Mouse (Mus musculus): ENCODE measurements around the gene 4930503B20Rik. TPM values are rescaled to one million over a fixed set of nuclear protein-coding genes. Genes with fewer than 3 reads are reported as not detected.

The 4930503B20Rik gene
- not detected in 2 replicates for polyA plus RNA-seq (2014; fragmentation: Nextera tagmentation; extraction: Ambion mirVana)

DNA sequence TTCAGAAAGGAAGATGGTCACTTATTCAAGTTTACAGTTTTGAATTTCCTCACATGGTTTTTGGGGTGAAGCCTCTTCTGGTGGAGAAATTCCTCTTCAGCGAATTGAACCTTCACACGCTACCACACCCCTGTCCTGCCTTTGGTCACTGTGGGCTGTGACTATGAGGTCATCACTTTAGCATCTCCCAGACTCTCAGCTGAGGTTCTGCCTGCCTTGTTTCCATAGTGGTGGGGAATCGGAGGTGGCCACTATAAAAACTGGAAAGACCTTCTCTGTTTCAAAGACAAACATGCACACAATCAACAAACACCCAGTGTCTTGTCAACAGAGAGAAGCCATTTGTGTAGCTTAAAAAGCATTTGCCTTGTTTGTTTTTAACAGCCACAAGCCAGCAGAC, at the start of gene 4930503B20Rik:
4930503B20Rik (minus strand) TSS at position 101 of the 400 bp plus-strand sequence.
- H3K4me3 ChIP-seq (ENCODE audit: low read depth, low read length): no peak within 1 kb of the TSS
- H3K9ac ChIP-seq (replicated peaks; ENCODE audit: low read depth, low read length): no peak within 1 kb of the TSS
- no peak within 1 kb of the TSS for H3K4me2 ChIP-seq (replicated peaks; ENCODE audit: low read depth, low read length)
- no peaks in the 10 kb centered on the region for H3K27me3 ChIP-seq (ENCODE audit: control insufficient read depth, insufficient read depth, low read length)
- no peaks in the 10 kb centered on the region for H3K4me1 ChIP-seq (ENCODE audit: control insufficient read depth, insufficient read depth, low read length)
- H3K27ac ChIP-seq (ENCODE audit: low read length): no peak within 1 kb of the TSS
- 82% methylated on average over 3 of the region's 3 CpGs for WGBS
- no peaks in the 10 kb centered on the region for H3K36me3 ChIP-seq (ENCODE audit: control insufficient read depth, insufficient read depth, low read length)
- no peaks in the 10 kb centered on the region for H3K9me3 ChIP-seq (ENCODE audit: control insufficient read depth, low read depth, low read length)
- ATAC-seq (ENCODE audit: insufficient number of reproducible peaks, insufficient read depth, low FRiP score, low read depth): no peak

DNA sequence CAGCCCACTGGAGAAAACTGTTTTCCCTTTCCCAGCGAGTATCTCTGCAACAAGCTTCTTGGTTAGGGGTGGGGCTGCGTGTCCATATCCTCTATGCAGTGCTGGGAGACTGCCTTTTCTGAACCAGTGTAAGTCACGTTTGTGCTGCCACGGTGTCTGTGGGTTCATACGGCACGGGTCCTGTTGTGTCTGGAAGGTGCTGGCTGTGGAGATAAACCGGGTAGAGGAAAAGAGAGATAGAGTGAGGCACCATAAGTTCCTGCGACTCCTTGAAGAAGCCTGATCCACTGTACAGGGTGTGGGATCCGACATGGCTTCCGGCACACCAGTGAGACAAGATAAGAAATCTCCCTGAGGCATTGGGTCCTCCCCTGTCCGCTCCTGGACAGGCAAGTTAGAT, 48.9 kb upstream of the 4930503B20Rik start:
- Histone ChIP-seq H3K9ac (replicated peaks; ENCODE audit: low read depth, low read length) (no peak overlapping the region), H3K27ac (ENCODE audit: low read length) (no peak overlapping the region), H3K4me1 (ENCODE audit: control insufficient read depth, insufficient read depth, low read length) (no peaks in the 10 kb centered on the region), H3K4me2 (replicated peaks; ENCODE audit: low read depth, low read length) (no peak overlapping the region), H3K27me3 (ENCODE audit: control insufficient read depth, insufficient read depth, low read length) (no peaks in the 10 kb centered on the region), H3K36me3 (ENCODE audit: control insufficient read depth, insufficient read depth, low read length) (no peaks in the 10 kb centered on the region), H3K4me3 (ENCODE audit: low read depth, low read length) (no peak overlapping the region), H3K9me3 (ENCODE audit: control insufficient read depth, low read depth, low read length) (no peaks in the 10 kb centered on the region)
- ATAC-seq (ENCODE audit: insufficient number of reproducible peaks, insufficient read depth, low FRiP score, low read depth): no peak
- WGBS: 72% methylated on average over 11 of the region's 11 CpGs

DNA sequence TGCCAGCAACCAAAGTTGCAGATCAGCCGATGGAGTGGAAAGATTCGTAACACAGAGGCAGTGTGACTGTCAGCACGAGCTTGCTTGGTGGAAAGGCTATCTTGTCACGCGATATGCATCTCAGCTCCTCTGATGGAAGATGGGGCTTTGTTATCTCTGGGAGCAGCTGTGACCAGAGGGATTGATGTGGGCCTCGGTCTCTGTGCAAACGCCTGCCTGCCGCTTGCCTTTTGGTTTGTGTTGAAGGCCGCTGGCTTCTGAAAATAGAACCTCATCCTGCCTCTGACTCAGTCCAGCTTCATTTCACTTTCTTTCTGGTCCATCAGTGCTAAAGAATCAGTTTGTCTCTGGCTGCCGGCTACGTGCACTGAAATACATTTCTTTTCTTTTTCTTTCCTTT, 47.9 kb upstream of the 4930503B20Rik start:
- Histone ChIP-seq H3K4me2 (replicated peaks; ENCODE audit: low read depth, low read length) (no peak overlapping the region), H3K9ac (replicated peaks; ENCODE audit: low read depth, low read length) (no peak overlapping the region), H3K4me3 (ENCODE audit: low read depth, low read length) (no peak overlapping the region), H3K27me3 (ENCODE audit: control insufficient read depth, insufficient read depth, low read length) (no peaks in the 10 kb centered on the region), H3K4me1 (ENCODE audit: control insufficient read depth, insufficient read depth, low read length) (no peaks in the 10 kb centered on the region), H3K27ac (ENCODE audit: low read length) (no peak overlapping the region), H3K36me3 (ENCODE audit: control insufficient read depth, insufficient read depth, low read length) (no peaks in the 10 kb centered on the region), H3K9me3 (ENCODE audit: control insufficient read depth, low read depth, low read length) (no peaks in the 10 kb centered on the region)
- ATAC-seq (ENCODE audit: insufficient number of reproducible peaks, insufficient read depth, low FRiP score, low read depth): no peak
- WGBS: 60% methylated on average over 11 of the region's 11 CpGs

DNA sequence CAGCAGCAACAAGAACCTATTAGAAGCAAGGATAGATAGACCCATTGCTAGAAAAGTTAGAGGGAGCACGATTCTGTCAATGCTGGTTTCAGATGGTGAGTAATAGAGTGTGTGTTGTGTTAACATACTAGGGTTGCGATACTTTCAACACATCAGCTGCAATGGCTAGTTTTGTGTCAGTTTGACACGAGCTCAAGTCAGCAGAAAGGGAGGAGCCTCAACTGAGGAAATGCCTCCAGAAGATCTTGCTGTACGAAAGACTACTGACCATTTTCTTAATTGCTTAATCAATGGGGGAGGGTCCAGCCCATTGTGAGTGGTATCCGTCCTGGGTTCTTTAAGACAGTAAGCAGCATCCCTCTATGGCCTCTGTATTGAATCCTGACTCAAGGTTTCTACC, 41.4 kb upstream of the 4930503B20Rik start:
- H3K27ac ChIP-seq (ENCODE audit: low read length): no peak overlapping the region
- no peaks in the 10 kb centered on the region for H3K27me3 ChIP-seq (ENCODE audit: control insufficient read depth, insufficient read depth, low read length)
- H3K9me3 ChIP-seq (ENCODE audit: control insufficient read depth, low read depth, low read length): no peaks in the 10 kb centered on the region
- no peaks in the 10 kb centered on the region for H3K4me1 ChIP-seq (ENCODE audit: control insufficient read depth, insufficient read depth, low read length)
- no peak for ATAC-seq (ENCODE audit: insufficient number of reproducible peaks, insufficient read depth, low FRiP score, low read depth)
- no peak overlapping the region for H3K4me2 ChIP-seq (replicated peaks; ENCODE audit: low read depth, low read length)
- H3K36me3 ChIP-seq (ENCODE audit: control insufficient read depth, insufficient read depth, low read length): no peaks in the 10 kb centered on the region
- no peak overlapping the region for H3K9ac ChIP-seq (replicated peaks; ENCODE audit: low read depth, low read length)
- no peak overlapping the region for H3K4me3 ChIP-seq (ENCODE audit: low read depth, low read length)
- WGBS: 77% methylated on average over 5 of the region's 5 CpGs

DNA sequence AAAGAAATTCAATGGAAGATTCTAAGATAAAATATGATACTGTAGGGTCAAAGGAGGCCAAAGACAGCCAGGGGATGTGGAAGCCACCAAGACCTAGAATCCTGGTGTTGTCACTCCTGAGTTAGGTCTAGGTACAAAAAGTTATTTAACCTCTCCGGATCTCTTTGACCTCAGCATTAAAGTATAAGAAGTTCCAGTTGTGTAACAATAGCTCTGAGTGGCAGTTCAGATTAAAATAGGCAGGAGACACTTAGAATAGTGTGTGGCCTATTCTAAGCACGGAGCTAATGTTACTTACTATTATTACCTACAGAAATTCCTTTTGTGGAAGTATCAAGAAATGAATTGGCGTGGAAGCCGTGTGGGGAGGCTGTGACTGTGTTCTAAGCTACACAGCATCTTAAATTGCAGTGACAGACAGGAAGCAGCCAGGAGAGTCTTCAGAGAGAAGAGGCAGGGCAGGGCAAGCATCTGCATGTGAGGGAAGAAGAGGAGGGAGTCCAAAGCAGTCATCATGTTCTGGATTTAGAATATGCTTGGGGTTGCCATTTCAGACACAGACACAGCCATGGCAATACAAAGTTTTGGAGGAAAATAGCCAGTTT, 36.1 kb upstream of the 4930503B20Rik start:
- no peak overlapping the region for H3K4me3 ChIP-seq (ENCODE audit: low read depth, low read length)

DNA sequence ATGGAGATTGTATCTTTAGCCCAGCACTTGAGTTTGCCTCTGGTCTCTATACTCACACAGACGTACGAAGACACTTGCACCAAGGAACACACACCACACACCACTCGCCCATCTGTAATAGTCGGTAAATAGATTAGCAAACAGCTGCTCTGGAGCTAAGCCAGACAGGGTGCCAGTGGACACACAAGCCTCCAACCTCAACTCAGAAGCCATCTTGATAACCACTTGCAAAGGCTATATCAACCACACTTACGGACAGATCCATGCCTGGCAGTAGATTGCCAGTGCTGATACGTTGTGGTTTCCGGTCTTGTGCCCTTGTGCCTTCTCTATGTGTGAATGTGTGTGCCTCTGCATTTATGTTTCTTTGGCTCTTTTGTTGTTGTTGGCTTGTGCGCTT, 35.3 kb upstream of the 4930503B20Rik start:
- H3K4me1 ChIP-seq (ENCODE audit: control insufficient read depth, insufficient read depth, low read length): peaks cover 4% of the 10 kb centered on the region; the same call in 1 of the 2 replicates
- H3K4me3 ChIP-seq (ENCODE audit: low read depth, low read length): no peak overlapping the region
- no peak overlapping the region for H3K9ac ChIP-seq (replicated peaks; ENCODE audit: low read depth, low read length)
- no peaks in the 10 kb centered on the region for H3K27me3 ChIP-seq (ENCODE audit: control insufficient read depth, insufficient read depth, low read length)
- no peaks in the 10 kb centered on the region for H3K9me3 ChIP-seq (ENCODE audit: control insufficient read depth, low read depth, low read length)
- H3K36me3 ChIP-seq (ENCODE audit: control insufficient read depth, insufficient read depth, low read length): no peaks in the 10 kb centered on the region
- WGBS: 88% methylated on average over 8 of the region's 8 CpGs
- H3K27ac ChIP-seq (ENCODE audit: low read length): no peak overlapping the region
- H3K4me2 ChIP-seq (replicated peaks; ENCODE audit: low read depth, low read length): no peak overlapping the region
- no peak for ATAC-seq (ENCODE audit: insufficient number of reproducible peaks, insufficient read depth, low FRiP score, low read depth)

More for the DNA sequence above, 36.1 kb upstream of the 4930503B20Rik start:
- Histone ChIP-seq H3K27ac (ENCODE audit: low read length) (no peak overlapping the region), H3K36me3 (ENCODE audit: control insufficient read depth, insufficient read depth, low read length) (no peaks in the 10 kb centered on the region), H3K9me3 (ENCODE audit: control insufficient read depth, low read depth, low read length) (no peaks in the 10 kb centered on the region), H3K9ac (replicated peaks; ENCODE audit: low read depth, low read length) (no peak overlapping the region), H3K4me1 (ENCODE audit: control insufficient read depth, insufficient read depth, low read length) (0 out of 2 replicates have a peak, but pooled peaks cover 4% of the 10 kb centered on the region), H3K4me2 (replicated peaks; ENCODE audit: low read depth, low read length) (no peak overlapping the region), H3K27me3 (ENCODE audit: control insufficient read depth, insufficient read depth, low read length) (no peaks in the 10 kb centered on the region)
- 80% methylated on average over 4 of the region's 4 CpGs for WGBS
- ATAC-seq (ENCODE audit: insufficient number of reproducible peaks, insufficient read depth, low FRiP score, low read depth): no peak

DNA sequence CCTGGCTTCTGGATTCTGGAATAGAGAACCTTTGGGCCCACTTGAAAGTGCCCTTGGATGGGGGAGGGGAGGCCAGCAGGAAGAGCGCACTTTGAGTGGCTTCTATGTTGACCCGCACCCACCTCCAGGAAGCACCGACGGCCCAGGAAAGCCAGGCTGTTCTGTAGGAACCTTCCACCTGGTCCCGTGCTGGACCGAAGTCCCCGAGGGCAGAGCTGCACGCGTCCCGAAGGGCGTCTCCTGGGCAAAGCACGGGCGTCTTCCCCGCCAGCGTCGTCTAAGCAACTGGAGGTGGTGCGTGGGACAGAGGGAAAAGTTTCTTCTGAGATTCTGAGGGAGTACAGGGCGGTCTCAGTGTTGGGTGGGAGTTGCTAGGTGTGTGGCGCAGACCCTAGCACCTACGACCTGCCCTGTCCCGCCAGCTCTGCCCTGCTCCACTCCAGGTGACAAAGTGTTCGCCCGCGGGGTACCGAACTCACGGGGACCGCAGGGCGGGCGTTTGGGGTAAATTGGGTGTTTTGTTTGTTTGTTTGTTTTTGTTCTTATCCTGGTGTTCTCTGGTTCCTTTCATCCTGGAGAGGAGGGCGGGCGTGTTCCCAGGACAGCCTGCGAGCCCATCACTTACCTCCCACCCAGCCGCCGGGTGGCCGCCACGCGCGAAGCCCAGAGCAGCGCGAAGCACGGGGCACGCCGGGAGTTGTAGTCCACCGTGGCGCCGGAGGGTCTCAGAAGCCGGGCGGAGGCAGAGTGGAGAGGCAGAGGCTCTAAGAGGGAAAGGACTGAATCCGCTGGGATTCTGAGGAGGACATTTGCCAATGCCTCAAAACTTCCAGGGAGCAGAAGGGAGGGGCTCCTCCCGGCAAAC, 33.9 kb upstream of the 4930503B20Rik start, which contains the start of gene Samd13:
Samd13 (minus strand) TSS at position 782 of the 865 bp plus-strand sequence.
- H3K27me3 ChIP-seq (ENCODE audit: control insufficient read depth, insufficient read depth, low read length): no peaks in the 10 kb centered on the region
- H3K4me3 ChIP-seq (ENCODE audit: low read depth, low read length): peak within 1 kb of the TSS; percentile 48
- no peak within 1 kb of the TSS for H3K27ac ChIP-seq (ENCODE audit: low read length)
- ATAC-seq (ENCODE audit: insufficient number of reproducible peaks, insufficient read depth, low FRiP score, low read depth): peak; percentile 90
- 2% methylated on average over 50 of the region's 50 CpGs for WGBS
- no peaks in the 10 kb centered on the region for H3K36me3 ChIP-seq (ENCODE audit: control insufficient read depth, insufficient read depth, low read length)
- H3K9ac ChIP-seq (replicated peaks; ENCODE audit: low read depth, low read length): peak within 1 kb of the TSS; percentile 42; the same call in 1 of the 2 replicates
- H3K9me3 ChIP-seq (ENCODE audit: control insufficient read depth, low read depth, low read length): no peaks in the 10 kb centered on the region
- peak within 1 kb of the TSS; percentile 91 for H3K4me2 ChIP-seq (replicated peaks; ENCODE audit: low read depth, low read length)
- peaks cover 4% of the 10 kb centered on the region; the same call in 1 of the 2 replicates for H3K4me1 ChIP-seq (ENCODE audit: control insufficient read depth, insufficient read depth, low read length)

DNA sequence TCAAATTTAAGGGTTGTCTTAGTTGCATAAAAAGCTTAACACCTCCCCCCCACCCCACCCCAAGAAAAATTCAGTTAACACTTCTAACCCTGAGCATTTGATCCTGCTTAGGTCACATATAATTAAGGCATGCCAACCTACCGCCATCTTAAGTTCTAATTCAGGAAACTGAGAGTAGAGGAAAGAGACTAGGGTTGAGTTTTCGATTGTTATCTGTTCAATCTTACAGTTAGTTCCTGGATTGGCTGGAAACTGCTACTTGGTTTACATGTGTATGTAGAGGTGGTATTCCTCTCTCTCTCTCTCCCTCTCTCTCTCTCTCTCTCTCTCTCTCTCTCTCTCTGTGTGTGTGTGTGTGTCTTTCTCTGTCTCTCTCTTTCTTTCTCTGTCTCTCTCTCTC, 32.0 kb upstream of the 4930503B20Rik start:
- Histone ChIP-seq H3K27me3 (ENCODE audit: control insufficient read depth, insufficient read depth, low read length) (no peaks in the 10 kb centered on the region), H3K4me1 (ENCODE audit: control insufficient read depth, insufficient read depth, low read length) (peaks cover 4% of the 10 kb centered on the region; the same call in 1 of the 2 replicates), H3K4me2 (replicated peaks; ENCODE audit: low read depth, low read length) (no peak overlapping the region), H3K36me3 (ENCODE audit: control insufficient read depth, insufficient read depth, low read length) (no peaks in the 10 kb centered on the region), H3K9me3 (ENCODE audit: control insufficient read depth, low read depth, low read length) (no peaks in the 10 kb centered on the region), H3K9ac (replicated peaks; ENCODE audit: low read depth, low read length) (no peak overlapping the region), H3K27ac (ENCODE audit: low read length) (no peak overlapping the region), H3K4me3 (ENCODE audit: low read depth, low read length) (no peak overlapping the region)
- no peak for ATAC-seq (ENCODE audit: insufficient number of reproducible peaks, insufficient read depth, low FRiP score, low read depth)
- WGBS: 71% methylated on average over 2 of the region's 2 CpGs

All from stomach, embryonic 14.5 days (tissue).